Mouse (Mus musculus): ENCODE data around the gene Fgfr2.

DNA sequence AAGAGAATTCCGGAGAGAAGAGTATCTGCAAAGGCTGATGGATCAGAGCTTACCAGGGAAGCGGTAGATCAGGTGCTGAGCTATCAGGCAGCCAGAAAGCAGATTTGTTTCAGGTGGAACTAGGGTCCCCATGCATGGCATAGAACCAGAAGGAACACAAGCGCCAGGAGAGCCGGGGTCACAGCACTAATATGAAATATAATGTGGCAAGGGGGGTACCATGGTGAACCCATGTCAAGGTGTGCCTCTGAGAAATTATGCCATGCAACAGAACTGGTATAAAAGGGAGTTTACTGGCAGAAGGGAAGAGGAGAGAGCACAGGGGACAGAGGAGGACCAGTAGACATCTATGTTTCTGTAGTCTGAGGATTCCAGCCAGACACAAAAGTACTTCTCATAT lies 2188.5 kb downstream of the Fgfr2 start:
- TF ChIP-seq CTCF (IDR thresholded peaks at IDR 0.05; ENCODE audit: low read depth) (no peak), EP300 (IDR thresholded peaks at IDR 0.05; ENCODE audit: low read depth) (no peak)

Data from liver, postnatal 0 days (tissue).